Mouse (Mus musculus) left cerebral cortex, postnatal 10 days (tissue): ENCODE data around the gene Ankfy1. TPM values are rescaled to one million over a fixed set of nuclear protein-coding genes. Genes with fewer than 3 reads are reported as not detected.
A peak's percentile ranks its signal among the peaks of the same experiment; 100 is the strongest.
"Not testable (repeated sequence)": the region's sequence is repeated elsewhere in the genome, so short reads cannot be mapped to it uniquely, and the experiment has no call there.

Experiments used
- DNase-seq, 2 experiments: peaks; one replicate each; pipeline ENCODE4 v3.0.0; 2021 to 2022; ENCODE audit warnings: low spot score in 2 of 2, mixed read lengths in 1 of 2; ENCODE audit errors: extremely low spot score in 1 of 2
- intact Hi-C: fragments of 180-260 bp; cut with DNase I; formaldehyde crosslinking; loops from one replicate; pipeline ENCODE4 v1.15.1; 2025
- total RNA-seq, 2 experiments: library from RNA; stranded (reverse); gene quantifications; 2 replicates each; pipeline ENCODE4 v1.2.3; 2021

Gene Ankfy1
- total RNA-seq, 2 experiments from 2014 or later: 39.7 to 44.2 TPM

DNA sequence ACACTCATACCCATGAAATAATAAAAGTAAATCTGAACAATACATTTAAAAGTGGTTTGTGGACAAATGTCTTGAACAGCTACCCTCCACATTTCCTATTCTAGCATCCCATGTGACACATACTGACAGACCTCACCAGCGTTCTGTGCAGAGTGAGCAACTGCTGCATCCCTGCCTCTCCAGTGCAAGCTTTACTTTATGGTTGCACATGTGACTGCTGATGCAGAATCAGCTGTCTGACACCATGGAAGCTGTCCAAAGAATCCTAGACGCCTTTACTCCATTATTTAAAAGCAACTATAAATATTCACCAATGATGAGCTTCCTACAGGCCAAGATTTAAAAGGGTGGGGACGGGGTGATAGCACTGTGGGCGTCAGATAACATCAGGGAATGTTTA lies 81.7 kb downstream of the Ankfy1 start:
- no peak for DNase-seq
- intact Hi-C loops: no loop called here

DNA sequence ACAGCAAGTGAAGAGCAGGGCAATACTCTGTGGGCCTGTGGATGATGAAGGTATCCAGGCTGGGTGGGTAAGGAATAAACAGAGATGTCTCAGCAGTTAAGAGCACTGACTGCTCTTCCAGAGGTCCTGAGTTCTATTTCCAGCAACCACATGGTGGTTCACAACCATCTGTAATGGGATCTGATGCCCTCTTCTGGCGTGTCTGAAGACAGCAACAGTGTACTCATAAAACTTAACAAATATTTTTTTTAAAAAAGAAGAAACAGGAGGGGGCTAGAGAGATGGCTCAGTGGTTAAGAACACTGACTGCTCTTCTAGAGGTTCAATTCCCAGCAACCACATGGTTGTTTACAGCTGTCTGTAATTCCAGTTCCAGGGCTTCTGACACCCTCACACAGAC lies 82.8 kb downstream of the Ankfy1 start:
- intact Hi-C loops: not testable (repeated sequence)

DNA sequence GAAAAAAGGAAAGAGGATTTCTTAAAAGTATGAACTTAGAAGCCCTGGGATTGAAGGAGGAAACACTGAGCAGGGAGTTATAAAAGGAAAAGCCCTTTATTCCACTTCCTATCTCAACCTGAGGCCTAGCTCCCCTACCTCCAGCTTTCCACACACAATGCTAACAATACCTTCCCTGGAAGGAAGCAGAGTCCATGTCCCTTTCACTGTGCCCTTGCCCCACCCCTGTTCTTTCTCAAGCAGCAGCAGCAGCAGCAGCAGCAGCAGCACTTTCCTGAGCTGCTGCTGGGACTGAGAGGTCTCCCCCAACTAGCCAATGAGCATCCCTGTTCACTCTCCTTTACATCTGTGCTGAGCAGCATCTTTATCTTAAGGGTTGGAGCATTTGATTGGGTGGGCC lies 89.2 kb downstream of the Ankfy1 start:
- DNase-seq: no peak
- intact Hi-C loops: no loop called here

More for the DNA sequence above, 82.8 kb downstream of the Ankfy1 start:
- not testable (repeated sequence) for DNase-seq

DNA sequence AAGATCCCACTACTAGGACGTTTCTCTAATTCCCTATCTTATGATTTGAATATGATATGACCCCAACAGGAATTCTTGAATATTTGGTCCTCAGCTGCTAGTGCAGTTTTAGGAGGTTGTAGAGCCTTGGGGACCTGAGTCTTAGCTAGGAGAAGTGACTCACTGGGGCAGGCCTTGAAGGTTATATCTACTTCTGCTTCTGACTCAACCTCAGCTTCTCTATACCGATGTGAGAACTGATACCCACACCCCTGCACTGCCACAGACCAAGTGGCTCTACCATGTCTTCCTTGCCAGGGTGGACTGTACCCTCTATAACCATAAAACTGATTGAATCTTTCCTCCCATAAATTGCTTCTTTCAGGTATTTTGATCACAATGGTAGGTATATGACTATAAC lies 92.3 kb downstream of the Ankfy1 start:
- intact Hi-C loops: no loop called here

DNA sequence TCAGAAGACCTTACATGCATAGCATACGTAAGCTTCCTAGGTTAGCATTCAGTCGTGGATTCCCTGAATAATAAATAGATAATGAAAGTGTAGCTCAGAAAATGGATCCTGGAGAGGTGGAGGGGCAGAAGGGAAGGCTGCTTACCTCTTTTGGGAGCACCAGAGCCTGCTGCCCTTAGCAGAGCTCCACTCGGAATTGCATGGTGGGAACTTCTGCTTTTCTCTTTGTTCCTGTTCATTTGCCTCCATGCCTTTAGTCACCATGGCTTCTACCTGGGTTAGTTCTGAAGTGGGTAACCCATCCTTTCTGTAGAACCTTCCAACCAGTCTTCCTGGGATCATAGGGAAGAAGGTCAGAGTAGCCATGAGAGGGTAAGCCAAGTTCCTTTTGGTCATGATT lies 92.7 kb downstream of the Ankfy1 start:
- intact Hi-C loops: no loop called here
- DNase-seq: no peak

More for the DNA sequence above, 92.3 kb downstream of the Ankfy1 start:
- DNase-seq: no peak

DNA sequence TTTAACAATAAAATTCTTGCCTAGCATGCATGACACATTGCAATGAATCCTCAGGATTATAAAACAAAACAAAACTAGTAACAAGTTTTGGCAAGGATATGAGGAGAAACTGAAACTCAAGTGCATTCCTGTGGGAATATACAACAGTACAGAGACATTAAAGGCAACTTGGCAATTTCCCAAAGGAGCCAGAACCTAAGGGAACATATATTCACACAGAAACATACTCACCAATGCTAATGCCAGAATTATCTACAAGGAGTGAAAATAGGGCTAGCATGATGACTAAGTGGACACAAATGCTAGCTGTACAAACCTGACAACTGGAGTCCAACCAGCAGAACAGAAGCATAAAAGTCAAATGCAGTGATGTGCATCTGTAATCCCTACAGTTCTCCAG lies 102.2 kb downstream of the Ankfy1 start:
- no peak for DNase-seq
- intact Hi-C loops: no loop called here

DNA sequence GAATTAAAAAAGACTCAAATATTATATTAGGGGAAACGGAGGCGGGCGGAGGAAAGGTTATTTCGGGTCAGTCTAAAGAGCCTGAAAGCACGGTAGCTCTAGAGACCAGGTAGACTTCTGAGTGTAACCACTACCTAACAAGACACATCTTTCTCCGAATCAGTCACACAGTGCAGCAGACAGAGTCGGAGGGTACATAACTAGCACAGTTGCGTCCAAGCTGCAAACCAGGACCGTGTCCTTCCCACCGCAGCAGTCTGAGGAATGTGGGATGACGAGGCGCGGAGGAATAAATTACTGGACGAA lies 105.3 kb downstream of the Ankfy1 start:
- intact Hi-C loops: no loop called here

DNA sequence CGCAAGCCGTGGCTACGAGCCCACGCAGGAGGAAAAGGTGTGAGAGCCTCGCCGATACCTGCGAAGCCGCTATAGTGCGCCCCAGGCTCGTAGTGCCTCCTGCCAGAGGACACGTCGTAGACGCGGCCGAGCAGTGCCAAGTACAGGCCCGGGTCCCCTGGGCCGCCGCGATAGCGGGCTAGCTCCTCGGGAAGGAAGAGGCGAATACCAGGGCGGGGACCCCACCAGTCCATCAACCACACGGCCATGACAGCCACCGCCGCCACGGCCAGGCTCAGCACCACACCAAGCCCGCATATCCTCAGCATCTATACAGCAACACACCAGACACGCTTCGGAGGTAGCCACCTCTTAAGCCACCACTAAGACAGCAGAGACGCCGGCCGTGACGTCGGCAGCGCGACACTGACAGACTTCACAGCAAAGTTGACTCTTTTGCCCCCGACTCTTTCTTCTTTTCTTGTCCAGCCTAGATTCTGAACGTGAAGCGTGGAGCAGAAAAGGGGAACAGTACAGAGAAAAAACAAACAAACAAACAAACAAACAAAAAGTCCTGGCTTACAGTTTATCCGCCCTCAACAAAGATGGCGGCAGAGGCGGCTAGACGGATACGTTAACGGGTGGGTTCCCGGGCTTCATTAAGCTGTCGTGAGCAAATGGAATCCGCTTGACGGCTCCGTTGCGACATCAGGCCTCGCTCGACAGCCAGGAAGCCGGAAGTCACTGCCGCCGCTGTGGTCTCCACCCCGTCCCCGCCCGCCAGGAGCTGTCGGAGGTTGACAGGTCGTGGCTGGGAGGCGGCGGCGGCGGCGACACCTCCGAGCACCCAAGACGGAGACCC lies 105.9 kb downstream of the Ankfy1 start, which contains the start of the genes Cyb5d2 and Zzef1:
Gene Cyb5d2 (minus strand): TSS at position 688 of the 841 bp plus-strand sequence.
Gene Zzef1 (plus strand): TSS at position 772 of the 841 bp plus-strand sequence.
- peak; percentile 96 to 97 for DNase-seq
- intact Hi-C loops: no loop called here

More for the DNA sequence above, 105.3 kb downstream of the Ankfy1 start:
- DNase-seq: no peak

DNA sequence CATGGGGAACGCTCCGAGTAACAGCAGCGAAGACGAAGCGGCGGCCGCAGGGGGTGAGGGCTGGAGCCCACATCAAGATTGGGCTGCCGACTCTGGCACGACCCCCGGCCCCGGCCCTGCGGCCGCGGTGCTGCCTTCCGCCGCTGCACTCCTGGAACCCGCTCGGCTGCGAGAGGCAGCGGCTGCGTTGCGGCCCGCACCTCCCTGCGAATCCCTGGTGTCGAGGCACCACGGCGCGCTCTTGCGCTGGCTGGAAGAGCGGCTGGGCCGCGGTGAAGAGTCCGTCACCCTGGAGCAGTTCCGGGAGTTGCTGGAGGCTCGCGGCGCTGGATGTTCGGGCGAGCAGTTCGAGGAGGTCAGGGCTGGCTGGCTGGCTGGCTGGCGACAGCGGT lies 106.5 kb downstream of the Ankfy1 start:
- intact Hi-C loops: no loop called here

DNA sequence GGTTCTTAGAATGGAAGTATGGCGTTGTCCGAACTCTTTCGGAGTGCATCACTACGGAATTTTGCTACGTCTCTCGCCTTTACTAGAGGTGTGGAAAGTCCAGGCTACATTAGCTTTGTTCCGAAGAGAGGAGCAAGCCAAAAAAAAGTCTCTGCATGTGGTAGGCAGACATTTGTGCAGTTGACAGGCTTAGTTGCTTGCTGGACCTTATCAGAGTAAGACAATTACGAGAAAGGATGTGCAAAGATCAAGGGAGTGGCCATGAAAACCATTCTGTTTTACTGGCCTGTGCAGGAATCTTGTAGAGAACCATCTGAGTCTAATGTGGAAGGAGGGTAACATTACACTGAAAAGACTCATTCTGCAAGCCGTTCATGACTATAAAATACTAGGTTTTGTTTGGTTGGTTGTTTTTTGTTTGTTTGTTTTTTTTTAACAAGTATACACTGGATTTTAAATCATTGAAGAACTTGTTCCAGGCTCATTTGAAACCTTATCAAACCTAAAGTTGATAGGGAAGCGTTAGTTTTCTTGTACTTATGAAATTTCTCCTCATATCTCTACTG lies 107.0 kb downstream of the Ankfy1 start:
- DNase-seq: no peak
- intact Hi-C loops: no loop called here

More for the DNA sequence above, 106.5 kb downstream of the Ankfy1 start:
- DNase-seq: no peak

DNA sequence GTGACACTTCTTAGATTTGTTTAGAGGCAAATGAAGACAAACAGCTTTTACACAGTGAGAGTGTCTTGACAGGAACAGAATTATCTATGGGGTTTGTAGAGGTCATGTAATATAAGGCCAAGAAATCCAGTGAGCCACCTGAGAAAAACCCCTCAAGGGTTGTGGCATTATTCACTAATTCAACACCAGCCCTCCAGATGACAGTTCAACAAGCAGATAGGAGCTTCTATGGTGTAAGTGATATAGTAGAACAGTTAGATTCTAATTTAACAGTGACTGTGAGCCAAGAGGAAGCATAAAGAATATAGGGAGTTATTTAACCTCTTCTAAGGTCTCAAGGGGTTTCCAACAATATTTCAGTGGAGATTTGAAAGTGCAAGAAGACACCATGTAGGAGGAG lies 108.3 kb downstream of the Ankfy1 start:
- no peak for DNase-seq
- intact Hi-C loops: no loop called here

DNA sequence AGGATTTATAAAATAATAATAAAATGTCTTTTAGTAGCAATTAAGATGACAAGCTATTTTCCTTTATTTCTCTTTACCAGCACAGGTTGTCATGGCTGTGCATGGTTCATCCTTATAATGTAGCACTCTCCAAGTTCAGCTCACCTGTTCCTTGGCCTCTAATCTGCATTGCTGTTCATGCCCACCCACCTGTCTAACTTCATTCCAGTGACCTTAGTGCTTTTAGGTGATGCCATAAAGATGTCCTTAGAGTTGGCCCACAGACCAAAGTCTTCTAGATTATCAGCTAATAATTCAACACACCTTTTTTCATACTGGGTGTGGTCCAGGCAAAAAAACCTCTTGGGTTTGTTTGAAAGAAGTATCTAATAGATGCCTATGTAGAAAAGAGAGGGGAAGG lies 111.4 kb downstream of the Ankfy1 start:
- intact Hi-C loops: no loop called here
- DNase-seq: no peak

DNA sequence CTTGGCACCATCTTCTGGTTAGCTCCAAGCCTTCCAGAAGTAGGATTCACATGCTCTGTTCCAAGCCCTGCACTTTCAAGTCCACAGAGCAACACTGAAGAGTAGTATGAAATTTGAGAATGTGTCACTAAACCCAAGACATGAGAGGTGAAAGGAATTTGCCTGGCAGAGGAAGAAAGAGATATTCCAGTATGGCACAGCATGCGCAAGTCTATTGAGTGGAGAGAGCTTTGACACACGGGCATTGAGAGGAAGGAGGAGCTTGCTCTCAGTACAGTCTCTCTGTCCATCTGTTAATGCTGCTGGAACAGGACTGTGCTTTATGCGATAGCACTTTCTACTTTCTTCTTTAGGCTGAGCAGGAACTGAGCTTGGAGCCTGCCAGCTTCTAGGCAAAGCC lies 113.2 kb downstream of the Ankfy1 start:
- intact Hi-C loops: no loop called here

DNA sequence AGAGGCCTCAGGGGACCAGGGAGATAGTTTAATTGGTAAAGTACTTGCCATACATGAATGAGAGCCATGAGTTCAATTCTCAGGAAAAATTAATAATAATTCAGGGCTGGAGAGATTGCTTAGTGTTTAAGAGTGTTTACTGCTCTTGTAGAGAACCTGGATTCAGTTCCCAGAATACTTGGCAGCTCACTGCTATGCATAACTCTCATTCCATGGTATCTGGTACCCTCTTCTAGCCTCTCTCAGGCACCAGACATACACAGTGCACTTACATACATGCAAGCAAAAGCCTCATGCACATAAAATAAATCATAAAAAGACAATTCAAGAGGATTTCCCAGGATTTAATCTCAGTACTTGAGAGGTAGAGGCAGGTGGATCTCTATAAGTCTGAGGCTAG lies 114.8 kb downstream of the Ankfy1 start:
- DNase-seq: no peak
- intact Hi-C loops: no loop called here

More for the DNA sequence above, 113.2 kb downstream of the Ankfy1 start:
- DNase-seq: no peak

DNA sequence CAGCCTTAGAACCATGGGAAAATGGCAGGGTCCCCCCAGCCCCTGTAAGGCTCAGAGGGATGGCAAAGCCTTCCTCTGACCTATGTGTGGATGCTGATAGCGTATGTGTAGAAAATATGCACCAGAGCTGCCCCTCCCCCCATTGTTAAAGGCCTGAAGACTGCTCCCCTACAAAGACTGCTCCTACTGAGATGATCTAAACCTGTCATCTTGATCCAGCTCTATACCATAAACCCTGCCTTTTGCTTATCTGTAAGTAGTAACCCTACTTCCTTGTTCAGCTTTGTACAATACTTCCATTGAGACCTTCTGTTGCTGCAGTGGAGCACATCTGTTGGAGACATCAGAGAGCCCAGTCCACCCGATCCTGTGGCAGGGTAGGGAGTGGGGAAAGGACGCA lies 115.4 kb downstream of the Ankfy1 start:
- intact Hi-C loops: no loop called here
- DNase-seq: no peak

DNA sequence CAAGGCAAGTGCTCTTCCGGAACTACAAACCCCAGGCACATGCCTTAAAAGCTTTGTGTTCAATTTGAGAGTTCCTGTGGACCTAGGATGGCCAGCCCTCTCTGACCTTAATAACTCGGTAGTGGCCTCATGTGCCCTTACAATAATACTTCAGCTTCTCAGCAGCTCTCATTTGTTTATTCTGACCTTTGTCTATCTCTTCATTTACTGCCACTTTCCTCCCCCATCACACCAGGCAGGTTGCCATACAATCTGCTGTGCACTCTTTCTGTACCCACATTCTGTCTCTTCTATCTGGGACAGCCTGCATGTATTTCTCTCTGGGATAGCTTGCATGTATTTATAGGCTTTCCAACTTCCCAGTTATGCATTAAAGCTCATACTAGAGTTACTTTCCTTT lies 116.8 kb downstream of the Ankfy1 start:
- intact Hi-C loops: no loop called here
- peak in 1 of 2 experiments; percentile 30 for DNase-seq

DNA sequence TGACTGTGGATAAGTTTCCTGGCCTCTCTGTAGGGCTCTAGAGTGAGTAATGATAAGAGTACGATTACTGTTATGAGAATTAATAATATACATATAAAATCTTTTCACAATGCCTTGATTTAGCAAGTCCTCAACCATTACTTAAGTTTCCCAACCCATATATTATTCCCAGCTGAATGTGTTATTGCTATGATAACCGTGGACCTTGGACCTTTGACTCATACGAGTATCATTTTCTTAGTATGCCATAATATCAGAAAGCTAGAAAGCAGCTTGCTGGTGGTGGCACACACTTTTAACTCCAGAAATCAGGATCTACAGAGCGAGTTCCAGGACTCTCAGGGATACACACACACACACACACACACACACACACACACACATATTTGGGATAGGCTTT lies 118.2 kb downstream of the Ankfy1 start:
- no peak for DNase-seq
- intact Hi-C loops: no loop called here

DNA sequence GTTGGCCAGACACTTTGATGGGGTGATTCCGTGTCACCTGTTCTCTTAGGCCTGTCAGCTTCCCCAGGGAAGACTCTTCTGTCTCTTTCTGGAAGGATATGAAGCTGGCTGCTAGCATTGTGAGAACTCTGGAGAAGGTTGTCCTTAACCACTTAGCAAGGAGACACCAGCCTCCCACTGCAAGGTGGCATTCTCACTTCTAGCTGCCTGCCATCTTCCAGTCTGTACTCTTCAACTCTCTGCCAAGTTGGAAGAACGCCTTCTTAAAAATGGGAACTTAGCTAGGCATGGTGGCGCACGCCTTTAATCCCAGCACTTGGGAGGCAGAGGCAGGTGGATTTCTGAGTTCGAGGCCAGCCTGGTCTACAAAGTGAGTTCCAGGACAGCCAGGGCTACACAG lies 123.9 kb downstream of the Ankfy1 start:
- intact Hi-C loops: no loop called here
- no peak for DNase-seq

DNA sequence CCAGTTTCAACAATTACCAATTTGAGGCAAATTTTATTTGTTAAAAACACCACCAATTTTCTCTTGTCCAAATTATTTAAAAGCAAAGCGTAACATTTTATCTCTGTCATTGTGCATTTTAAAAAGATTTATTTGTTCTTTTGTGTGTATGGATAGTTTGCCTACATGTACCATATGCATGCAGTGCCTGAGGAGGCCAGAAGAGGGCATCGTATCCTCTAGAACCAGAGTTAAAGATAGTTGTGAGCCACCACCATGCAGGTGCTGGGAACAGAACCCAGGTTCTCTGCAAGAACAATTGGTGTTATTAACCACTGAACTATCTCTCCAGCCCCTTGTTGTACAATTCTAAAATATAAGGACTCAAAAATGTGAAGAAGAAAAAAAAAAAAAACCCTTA lies 124.4 kb downstream of the Ankfy1 start:
- intact Hi-C loops: no loop called here
- DNase-seq: no peak

DNA sequence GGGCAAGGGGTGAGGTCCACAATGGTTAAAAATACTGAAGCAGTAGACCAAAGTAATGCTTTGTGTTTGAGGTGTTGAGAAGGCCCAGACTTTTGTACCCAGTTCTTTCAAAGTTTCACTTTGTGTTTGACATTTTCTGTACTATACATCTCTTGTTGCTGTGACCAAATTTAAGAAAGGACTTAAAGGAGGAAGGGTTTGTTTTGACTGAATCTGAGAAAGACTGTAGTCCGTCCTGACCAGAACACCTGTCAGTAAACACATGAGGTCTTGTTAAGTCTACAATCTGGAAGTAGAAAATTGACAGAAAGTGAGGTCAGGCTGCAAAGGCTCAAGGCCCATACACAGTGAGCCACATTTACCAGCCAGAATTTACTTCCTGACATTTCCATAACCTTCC lies 127.1 kb downstream of the Ankfy1 start:
- no peak for DNase-seq
- intact Hi-C loops: no loop called here

DNA sequence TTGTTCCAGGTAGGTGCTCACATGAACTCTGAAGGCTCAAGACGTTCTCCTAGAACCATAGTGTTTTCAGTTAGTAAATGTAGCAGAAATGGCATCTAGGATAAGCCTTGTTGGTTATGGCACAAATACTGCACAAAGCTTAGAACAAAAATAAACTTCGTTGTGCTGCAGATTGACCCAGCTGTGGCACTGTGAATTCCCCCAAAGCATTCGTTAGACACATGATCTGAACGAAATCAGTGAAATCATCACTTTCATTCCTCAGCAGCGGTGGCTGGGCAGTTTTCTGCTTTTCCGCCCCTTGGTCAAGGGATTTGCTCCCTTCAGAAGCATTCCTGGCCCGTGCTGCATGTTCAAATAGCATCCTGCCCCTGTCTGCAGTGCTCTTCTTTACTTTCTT lies 128.3 kb downstream of the Ankfy1 start:
- intact Hi-C loops: no loop called here
- DNase-seq: no peak
